Mouse (Mus musculus) cerebellum, postnatal 36 days (tissue): Measurements from ENCODE around the gene Slc8a3.
A peak's percentile ranks its signal among the peaks of the same experiment; 100 is the strongest.
"Not testable (repeated sequence)": the region's sequence is repeated elsewhere in the genome, so short reads cannot be mapped to it uniquely, and the experiment has no call there.

Experiments used
- DNase-seq, 2 experiments: peaks; one replicate each; pipeline ENCODE4 v3.0.0; 2021 to 2022; ENCODE audit warnings: mixed read lengths in 2 of 2

Gene Slc8a3

DNA sequence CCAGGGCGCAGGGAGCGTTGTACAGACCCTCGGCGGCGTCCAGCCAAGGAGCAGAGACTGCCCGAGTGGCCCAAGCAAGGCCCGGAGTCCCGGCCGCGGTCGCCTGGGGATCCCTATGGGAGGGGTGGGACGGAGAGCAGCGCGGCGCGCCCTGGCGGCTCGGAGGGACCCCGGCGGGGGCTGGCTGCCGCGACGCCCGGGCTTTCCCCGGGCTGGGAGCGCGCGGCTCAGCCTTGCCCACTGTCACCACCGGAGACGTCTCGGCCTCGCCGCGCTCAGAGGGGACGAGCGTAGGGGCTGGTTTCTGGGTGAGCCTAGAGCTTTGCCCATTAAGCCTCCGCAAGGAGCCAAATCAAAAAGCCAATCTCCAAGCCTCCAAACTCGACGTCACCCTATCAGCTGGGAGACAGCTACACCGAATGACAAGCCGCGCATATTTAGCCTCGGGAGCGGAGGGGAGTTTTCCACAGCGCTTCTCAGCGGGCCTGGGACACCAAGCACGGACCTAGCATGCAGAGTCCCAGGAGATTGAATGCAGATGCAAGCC lies at the start of gene Slc8a3:
Slc8a3 (minus strand) TSS at position 306 of the 547 bp plus-strand sequence.
- peak; percentile 74 to 79 for DNase-seq

DNA sequence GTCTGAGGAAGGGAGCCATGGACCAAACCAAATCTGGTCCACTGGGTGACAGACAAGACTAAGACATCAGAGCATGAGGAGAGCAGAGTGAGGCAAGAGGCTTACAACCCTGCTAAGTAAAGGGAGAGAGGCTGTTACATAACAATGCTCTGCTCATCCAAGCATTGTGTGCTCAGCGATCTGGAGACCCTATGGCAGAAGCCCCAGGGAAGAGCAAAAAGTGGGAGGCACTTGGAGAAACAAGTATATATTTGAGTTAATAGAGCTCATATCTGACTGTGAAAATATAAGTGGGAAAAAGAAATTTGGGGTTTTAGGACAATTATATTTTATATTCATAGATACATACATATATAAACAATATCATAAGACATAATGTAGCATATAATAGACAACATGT lies 46.4 kb upstream of the Slc8a3 start, which contains the start of gene Gm4787:
Gm4787 (minus strand) TSS at position 101 of the 400 bp plus-strand sequence.
- DNase-seq, result not testable (repeated sequence)

DNA sequence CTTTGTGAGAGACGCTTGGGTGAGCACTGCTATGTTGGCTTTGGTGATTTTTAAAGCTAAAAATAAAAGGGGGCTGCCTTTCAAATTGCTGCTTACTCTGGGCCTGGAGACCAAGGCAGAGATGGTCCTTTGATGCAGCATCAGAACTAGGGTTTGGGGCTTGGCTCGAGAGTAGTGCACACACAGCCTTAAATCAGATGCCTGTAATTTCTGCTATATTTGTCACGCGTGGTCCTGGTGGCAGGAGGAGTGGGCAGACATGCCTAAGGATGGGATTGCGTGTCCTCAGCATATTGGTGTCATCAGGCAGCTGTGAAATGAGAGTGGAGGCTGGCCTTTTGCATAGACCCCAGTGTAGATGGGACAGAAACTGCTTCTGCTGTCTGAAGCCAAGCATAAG lies 861 bp upstream of the Slc8a3 start:
- DNase-seq, result peak in 1 of 2 experiments; percentile 10

DNA sequence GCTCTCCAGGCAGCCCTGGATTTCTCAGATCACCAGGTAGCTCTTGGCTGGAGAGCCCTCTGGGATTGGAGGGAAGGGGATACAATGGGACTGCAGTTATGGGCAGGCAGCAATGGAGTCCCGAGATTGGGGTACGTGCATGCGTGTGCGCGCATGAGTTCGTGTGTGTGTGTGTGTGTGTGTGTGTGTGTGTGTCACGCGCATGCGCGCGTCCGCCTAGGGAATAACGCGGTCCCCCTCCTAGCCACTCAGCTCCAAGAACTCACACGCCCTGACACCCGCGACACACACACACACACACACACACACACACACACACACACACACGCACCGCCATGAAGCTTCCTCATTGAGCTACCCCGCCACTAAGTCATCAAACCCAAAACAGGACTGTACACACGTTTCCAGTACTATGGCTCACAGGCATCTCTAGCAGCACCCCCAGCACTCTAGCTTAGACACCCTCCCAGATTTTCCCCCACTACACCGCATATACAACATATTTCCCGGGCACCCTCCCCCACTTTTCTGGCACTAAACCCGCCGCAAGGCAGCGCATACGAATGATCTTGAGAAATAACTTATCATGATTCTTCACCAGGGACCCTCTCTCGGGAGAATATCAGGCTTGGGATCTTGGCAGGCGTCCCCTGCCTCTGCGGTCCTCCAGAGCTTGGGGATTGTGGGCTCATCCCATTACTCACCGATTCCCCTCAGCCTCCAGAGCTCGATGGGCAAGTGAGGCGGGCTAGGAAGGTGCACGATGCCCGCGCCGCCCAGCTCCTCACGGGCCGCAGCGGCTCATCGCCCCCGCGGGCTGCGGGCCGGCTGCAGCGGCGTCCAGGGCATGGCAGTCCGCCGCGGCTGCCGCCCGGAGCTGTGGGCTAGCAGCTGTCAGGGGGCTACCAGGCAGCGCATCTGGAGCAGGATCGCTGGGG lies 774 bp downstream of the Slc8a3 start:
- peak; percentile 80 for DNase-seq

DNA sequence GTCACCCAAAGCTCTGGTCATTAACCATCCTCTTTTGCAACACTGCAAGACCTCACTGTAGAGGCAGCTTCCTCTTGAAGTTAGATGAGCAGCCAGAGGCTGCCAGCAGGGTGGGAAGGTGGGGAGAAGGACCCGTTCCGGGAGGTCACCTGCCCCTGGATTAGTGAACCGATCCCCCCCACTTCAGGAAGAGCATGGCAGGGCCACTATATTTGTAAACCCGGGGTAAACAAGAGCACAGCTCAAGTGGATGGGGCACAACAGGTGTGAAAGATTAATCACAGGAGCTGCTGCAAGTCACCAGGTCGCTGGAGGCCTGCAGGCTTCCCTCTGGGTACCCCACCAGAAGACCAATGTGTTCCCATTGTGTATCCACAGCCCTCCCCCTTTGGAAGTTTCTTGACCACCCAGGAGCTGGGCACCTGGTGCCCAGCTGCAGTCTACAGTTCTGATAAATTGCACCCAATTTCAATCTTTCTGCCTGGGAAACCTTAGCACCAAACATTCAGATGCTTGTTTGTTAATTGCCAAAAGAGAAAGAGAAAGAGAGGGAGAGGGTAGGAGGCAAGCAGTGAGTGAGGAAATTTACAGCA lies 1.8 kb downstream of the Slc8a3 start:
- DNase-seq, result no peak

DNA sequence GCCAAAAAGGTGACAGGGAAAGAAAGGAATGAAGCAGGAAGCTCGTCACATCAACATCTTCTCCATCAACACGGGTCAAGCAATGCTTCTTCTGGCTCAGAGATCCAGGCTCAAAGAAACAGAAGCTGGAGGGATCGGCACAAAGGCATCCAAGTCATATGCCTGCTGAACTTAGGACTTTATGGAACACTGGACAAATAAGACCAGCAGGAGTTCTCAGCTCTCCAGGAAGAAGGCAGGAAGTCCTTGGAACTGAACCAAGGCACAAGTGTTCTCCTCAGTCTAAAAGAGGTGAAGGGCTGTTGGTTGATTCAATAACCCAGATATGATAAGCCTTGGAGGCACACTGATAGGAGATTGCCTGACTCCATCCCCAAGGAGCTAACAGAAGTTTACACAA lies 8.0 kb downstream of the Slc8a3 start:
- peak in 1 of 2 experiments; percentile 23 for DNase-seq

DNA sequence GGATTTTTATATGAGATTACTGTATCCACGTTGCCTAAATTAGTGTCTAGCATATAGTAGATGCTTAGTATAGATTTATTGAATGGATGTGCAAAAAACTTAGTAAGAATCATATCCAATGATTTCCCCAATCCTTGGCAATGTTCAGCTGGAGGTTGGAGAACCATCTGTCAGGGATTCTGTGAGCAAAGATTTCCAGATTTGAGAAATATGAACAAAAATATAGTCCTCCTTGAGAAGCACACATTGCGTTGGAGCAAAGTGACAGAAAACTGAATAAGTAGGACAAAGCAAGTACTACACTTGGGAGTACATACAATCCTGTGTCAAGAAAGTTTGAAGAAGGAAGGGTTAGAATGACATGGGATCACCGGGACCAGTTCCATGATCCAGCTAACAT lies 8.9 kb downstream of the Slc8a3 start:
- DNase-seq, result no peak

DNA sequence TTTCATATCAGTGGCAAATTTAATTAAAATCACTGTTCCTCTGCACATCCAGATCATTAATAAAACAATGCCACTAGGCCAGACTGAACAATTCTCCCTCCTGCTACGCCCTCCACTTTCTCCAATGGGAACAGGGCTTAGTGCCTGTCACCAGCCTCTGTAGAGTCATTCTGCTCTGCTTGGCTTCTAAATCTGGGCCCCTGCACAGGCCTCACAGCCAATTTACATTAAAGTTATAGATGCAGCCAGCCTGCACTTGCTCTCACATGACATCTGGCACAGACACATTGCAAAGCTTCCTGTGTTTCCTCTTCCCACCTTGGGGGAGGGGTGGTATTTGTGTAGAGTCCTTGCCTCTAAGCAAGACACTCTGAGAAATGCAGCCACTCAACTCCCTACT lies 12.0 kb downstream of the Slc8a3 start:
- no peak for DNase-seq

DNA sequence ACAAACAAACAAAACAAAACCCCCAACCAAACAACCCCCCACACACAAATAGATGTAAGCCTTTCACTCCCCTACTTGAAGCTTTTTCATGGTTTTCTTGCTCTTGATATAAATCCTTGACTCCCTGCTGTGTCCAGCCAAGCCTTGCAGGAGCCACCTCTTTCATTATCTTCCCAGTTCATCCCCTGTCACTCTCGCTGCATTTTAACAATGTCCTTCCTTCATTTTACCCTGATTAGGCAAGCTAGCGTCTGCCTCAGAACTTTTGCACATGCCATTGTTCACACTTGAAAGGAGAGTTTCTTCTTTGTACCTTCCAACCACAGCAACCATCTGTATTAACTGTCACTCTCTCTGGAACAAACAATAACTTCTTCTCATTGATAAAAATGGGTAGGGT lies 15.2 kb downstream of the Slc8a3 start:
- DNase-seq, result no peak

DNA sequence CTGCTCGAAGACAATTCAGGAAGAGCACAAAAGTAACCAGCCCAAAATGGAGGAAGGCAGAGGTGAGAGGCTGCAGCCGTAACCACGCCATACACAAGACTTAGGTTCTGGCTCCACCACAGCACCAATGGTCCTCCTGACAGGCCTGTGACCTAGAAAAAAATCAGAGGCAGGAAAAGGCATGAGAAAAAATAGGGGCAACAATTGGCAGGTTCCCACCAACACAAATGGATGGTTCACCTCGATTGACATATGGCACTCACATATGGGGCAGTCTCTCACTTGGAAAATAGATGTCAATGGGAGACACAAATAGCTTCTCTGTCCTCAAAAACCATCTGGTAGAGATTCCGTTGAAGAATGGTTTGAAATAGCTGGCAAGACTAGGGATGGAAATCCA lies 17.0 kb downstream of the Slc8a3 start:
- DNase-seq, result peak; percentile 71 to 88

DNA sequence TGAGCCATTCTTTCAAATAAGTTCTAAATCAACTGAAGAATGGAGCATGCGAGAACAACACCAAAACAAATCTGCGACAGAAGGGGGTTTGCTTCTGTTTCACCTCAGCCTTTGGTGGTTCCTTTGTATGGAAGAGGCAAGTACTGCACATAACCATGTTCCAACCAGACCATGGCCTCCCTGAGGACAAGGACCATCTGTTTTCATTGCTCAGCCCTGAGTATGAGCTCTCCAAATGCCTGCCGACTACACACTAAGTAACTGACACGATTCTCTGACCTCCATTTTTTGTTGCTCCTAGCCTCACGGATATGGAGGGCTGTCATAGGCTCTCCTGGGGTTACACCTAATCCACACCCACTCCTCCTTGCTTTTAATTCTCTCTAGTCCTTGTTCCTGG lies 29.4 kb downstream of the Slc8a3 start:
- DNase-seq, result peak; percentile 23 to 28

DNA sequence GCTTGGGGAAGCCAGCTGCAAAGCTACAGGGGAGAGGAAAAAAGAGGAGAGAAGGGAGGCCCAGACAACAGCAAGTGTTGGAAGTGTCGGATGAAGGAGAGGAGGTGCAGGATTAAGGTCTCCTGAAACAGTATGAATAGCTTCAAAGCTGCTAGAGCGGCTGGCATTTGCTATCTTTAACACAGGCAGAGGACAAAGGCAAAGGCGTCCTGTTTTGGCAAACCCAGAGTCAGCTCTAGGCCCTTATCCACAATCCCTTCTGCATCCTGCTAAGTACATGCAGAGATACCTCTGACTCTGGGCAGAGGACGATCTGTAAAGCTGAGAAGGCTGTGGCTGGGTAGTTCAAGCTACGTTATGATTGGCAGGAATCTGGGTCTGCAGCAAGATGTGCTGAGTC lies 38.4 kb downstream of the Slc8a3 start:
- no peak for DNase-seq

DNA sequence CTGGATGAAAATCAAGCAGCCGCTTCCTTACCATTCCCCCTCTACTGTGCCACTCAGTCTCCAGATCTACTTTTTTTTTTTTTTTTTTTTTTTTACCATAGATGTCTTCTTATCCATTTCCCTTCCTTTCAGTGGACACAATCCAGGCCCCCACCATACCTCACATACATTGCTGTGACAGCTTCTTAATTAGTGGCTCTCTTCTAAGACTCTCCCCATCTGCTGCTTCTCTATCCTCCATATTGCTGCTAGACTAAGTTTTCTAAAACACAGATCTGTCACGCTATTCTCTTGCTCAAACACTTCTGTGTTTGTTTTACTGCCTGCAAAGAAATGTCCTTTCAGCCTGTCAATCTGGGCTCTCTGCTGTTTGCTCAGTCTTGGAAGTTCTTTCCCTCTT lies 54.9 kb downstream of the Slc8a3 start:
- no peak for DNase-seq

DNA sequence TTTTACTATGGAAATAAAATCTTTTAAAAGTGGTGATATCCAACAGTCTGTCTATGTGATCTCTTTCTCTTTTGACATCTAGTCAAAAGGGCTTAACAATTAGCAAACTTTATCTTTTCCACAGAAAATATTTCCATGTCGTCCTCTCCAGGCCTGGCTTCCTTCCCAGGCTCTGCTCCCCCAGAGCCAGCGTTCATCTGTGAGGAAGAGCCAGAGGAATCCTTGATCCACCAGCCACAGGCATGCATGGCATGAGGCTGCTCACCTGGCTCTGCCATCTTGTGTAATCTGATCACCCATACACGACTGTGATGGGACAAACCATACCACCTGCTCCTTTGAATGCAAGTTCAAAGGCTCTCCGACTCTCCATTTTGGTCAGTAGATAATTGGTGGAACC lies 58.4 kb downstream of the Slc8a3 start:
- DNase-seq, result peak; percentile 24 to 29

DNA sequence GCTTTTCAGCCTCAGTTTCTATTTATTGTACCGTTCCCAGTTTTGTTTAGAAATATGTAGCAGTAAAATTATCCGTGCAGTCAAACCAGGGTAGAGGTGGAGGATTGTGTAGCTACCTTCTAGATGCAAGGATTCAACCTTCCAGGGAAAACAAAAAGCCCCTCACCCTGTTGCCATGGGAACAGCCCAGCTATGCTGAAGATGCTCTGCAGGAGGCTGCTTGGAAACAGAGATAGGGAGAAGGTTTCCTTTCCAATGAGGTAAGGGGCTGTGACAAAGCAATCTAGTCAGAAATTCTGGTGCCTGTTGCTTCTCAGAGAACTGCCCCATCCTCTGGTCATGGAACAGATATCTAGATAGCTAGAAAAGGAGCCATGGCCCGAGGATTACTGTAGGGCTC lies 59.6 kb downstream of the Slc8a3 start:
- no peak for DNase-seq

DNA sequence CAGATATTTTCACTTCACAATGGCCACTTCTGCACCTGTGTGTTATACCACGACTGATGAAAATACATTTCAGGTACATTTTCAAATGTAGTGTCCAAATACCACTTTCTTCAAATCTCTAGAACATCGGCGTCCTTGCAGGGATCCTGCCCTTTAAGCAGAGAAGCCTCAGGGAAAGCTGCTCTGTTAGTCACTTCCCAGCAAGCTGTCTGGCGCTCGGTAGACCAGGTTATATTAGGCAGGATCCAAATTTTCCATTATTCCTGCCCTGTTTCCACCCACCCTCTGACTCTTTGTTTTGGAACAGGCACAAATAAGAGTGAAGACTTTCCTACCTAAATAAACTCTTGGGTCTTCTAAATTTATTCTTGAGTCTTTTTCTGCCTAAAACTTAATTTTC lies 63.7 kb downstream of the Slc8a3 start:
- DNase-seq, result peak; percentile 27 to 48

DNA sequence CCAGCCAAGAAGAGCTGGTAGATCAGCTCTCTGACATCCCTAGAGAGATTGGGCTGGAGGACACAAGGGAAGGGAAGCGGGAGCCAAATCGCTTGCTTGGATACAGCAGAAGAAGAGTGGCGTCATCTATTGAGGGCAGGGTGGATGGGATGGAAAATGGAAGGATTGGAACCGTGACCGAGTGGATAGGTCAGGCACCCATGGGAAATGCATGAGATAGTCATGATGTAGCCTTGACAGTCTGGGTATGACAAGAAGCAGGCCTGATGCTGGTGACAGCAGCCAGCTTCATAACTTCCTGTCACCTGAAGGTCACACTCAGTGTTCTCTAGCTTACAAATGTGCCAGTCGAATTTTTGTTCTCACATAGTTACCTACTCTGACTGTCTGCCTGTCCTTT lies 70.2 kb downstream of the Slc8a3 start:
- DNase-seq, result no peak

DNA sequence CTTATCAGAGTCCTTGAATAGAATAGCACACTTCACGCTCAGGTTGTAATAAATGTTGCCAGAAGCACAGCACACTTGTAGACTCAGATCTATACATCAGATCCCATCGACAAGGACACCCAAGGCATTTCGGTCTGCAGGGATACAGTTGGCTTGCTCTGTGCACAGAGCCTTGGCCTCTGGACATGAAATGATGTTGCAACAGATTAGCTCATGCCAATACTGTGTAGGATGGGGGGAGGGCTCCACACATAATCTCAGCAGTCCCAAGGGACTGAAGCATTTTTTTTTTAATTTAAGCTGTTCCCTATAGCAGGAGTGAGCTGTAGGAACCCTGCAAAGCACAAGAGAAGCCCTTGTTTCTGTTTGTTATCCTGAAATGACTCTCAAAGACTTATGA lies 74.8 kb downstream of the Slc8a3 start:
- no peak for DNase-seq

DNA sequence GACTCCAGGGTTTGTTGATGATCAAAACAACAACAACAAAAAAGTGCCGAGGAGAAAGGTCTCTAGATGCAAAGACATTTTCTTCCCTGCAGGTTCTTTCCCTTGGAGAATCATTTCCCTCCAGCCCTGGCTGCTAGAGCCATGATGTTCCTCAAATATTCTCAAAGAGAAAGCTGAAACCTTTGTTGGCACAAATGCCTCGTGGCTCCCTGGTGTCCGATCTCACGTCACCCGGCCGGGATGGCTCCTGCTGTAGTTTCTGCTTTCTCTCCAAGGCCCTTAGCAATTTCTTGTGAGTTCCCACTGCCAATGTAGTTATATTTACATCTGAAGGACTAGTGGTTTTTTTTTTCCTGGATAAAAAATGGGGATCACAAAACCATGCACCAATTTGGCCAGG lies 87.6 kb downstream of the Slc8a3 start:
- DNase-seq, result peak in 1 of 2 experiments; percentile 25

DNA sequence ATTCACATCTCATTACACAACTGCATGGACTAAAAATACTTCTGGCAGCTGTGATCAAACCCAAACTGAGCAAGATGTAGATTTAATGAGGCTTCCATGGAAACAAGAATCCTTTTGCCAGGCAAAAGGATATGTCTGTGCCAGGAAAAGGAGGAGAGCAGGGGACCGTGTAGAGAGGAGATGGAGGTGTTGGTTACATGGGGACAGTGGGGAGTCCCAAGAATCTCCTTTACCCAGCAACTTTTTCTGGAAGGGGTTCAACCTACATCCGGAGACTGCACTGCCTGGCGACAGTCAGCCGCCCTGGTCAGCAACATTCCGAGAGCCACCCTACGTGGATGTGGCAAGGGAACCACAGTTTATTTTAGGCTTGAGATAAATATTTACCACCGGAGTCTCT lies 88.0 kb downstream of the Slc8a3 start:
- no peak for DNase-seq

DNA sequence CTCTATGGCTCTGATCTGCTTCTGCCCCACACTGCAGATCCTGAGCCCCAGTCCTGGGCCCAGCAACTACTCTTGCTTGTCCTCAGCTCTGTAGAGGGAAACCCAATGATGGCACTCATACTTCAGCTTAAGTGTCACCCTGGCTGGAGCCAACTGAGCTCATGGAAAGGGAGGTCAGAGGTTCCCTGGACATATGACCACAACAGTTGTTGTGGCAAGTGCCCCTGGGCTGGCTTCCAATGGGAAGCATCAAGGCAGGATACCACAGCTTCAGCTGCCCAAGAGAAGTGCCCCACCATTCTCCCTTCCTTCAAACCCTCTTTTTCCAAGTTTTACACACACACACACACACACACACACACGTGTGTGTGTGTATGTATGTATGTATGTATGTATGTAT lies 88.5 kb downstream of the Slc8a3 start:
- peak in 1 of 2 experiments; percentile 17 for DNase-seq

DNA sequence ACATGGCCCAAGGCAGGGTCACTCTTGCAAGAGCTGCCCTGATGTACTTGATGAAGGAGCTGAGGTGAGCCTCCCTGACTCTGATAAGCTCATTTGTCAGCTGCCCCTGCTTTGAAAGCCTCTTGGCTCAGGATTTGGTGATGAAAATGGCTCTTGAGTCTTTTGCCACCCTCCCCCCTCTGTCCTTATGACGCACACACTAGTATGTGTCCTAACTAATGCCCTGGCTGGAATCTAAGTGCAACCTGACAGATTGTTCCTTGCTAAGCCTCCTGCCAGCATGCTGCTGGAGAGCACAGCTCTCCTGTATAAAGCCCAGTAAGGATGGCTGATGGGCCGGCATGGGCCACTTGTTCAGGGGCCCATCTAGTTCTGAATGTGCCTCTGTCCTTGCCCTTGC lies 91.3 kb downstream of the Slc8a3 start:
- DNase-seq, result peak; percentile 32 to 54

DNA sequence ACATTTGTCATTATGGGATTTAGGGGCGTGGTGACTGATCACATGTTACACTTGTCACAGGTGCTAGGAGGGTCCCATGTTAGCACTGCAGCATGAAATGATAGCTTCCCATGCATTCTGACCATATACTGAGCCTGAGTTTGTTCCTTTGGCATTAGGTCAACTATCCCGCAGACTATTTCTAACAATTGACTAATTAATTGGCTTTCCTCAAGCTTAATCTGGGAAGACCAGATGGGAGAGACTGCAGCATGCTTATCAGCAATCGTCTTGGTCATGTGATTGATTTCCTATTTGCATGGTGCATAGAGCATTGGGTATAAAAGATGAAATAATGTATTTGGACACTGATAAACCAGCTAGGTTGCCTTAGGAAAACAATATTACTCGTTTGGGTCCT lies 91.9 kb downstream of the Slc8a3 start:
- DNase-seq, result no peak

DNA sequence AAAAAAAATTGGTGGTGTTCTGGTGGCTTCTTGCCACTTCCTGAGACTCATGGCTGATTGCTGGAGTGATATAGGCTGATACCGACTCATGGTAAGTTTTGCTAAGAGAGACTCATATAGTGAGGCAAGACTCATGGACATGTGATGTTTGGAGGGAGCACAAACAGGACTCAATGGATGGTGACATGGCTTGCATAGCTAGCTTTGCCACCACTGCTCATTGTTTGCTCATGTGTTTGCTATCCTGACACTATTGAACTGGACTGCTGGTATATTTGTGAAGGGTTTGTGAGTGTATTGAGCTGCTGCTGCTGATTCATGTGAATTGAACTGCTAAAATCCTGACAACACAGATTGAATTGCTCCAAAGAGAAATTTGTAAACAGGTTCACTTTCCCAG lies 95.8 kb downstream of the Slc8a3 start:
- no peak for DNase-seq
